Mouse (Mus musculus) erythroblast, embryonic 14.5 days (primary cell): Measurements from ENCODE around the gene Gde1.

ENCODE experiments used
- GATA1 ChIP-seq: IDR thresholded peaks from 2 replicates; pipeline ENCODE4 v1.6.1; 2012; ENCODE audit warnings: low read length, inconsistent platforms, mixed read lengths
- TAL1 ChIP-seq: IDR thresholded peaks from 3 replicates; pipeline ENCODE4 v1.6.1; 2012; ENCODE audit warnings: low read length, inconsistent platforms, mixed read lengths

DNA sequence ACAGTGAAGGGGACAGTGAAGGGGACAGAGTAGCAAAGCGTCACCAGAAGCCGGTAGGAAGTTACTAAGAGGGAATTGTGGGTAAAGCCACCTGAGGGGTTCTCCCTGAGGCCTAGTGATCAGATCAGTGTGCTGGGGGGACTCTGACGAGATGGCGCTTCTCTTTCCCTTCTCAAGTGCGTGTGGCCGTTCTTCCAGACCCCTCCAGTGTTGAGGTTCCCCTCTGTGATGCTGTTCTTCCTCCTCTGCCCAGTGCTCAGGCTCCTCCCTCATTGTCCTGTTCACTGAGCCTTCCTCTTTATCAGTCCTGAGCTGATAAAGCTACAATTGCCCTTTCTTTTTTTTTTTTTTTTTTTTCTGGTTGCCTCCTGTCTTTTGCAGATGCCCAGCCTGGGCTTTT lies 36.7 kb upstream of the Gde1 start:
- TF ChIP-seq GATA1 (no peak), TAL1 (no peak)
